Mouse (Mus musculus) left cerebral cortex, postnatal 10 days (tissue): ENCODE measurements around the gene Lpin2. TPM values are rescaled to one million over a fixed set of nuclear protein-coding genes. Genes with fewer than 3 reads are reported as not detected.

Experiments used
- DNase-seq, 2 experiments: peaks; one replicate each; pipeline ENCODE4 v3.0.0; 2021 to 2022; ENCODE audit warnings: low spot score in 2 of 2, mixed read lengths in 1 of 2; ENCODE audit errors: extremely low spot score in 1 of 2
- intact Hi-C: fragments of 180-260 bp; cut with DNase I; formaldehyde crosslinking; loops from one replicate; pipeline ENCODE4 v1.15.1; 2025
- total RNA-seq, 2 experiments: library from RNA; stranded (reverse); gene quantifications; 2 replicates each; pipeline ENCODE4 v1.2.3; 2021

Lpin2 gene
- total RNA-seq, 2 experiments from 2014 or later, result 78.8 to 85.9 TPM

DNA sequence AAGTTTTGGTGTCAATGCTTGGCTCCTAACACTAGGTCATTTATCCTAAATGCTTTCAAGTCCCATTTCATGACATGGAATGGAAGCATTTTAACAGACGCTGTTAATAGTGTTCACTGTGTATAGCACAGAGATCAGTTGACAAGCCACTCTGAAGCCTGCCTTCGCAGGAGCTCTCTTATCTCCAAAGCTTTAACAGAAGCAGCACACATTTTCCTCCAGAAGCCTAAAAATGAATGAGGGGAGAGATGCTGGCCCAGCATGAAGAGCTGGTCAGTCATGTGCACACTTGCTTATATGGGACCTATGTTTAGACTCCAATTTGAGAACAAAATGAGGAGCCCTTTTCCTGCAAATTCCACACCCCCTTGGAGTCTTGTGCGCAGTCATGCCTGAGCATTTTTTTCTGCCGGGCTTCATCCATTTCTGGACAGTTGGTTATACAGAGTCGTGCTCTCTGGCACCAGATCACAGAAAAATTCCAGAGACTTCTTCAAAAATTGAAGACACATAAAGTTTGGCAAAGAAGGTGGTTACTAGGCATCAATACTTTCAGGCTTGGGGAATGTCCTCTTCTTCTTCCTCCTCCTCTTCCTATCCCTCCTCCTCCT, 14.1 kb upstream of the Lpin2 start:
- intact Hi-C loops, result no loop called here
- DNase-seq, result no peak

DNA sequence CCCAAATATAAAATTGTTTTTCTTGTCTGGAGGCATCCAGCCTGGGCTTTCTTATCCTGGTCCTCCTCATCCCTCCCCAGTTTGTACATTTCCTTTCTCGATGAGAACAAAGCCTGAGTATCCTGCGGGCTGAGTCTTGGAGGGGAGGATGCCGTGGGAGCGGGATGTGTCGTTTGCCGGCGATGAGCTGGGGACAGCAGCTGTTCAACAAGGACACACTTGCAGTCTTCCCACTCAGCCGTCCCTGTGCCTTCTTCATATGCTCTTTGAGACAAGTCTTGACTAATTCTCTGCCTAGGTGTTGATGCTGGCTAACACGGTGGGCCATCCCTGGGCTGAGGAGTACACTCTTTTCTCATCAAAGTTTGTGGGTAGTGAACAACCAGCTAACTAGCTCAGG, 13.5 kb upstream of the Lpin2 start:
- intact Hi-C loops, result no loop called here
- DNase-seq, result peak in 1 of 2 experiments; percentile 37

DNA sequence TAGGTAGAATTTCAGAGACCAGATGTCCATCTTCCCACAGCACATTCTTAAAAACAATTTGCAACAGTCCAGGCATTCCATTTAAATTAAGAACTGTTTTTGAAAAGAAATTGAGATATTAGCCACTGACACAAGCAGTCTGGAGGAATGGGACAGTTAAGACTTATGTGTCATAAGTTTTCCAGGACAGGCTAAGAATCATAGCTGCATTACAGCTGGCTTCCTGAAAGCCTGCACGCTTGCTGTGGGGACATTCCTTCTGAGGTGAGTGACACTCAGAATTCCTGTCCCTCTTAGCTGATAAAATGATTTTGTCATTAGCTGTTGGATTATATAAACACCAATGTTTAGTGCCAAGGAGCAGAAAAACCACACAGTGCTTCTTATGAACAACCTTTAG, 12.7 kb upstream of the Lpin2 start:
- intact Hi-C loops, result no loop called here
- no peak for DNase-seq

DNA sequence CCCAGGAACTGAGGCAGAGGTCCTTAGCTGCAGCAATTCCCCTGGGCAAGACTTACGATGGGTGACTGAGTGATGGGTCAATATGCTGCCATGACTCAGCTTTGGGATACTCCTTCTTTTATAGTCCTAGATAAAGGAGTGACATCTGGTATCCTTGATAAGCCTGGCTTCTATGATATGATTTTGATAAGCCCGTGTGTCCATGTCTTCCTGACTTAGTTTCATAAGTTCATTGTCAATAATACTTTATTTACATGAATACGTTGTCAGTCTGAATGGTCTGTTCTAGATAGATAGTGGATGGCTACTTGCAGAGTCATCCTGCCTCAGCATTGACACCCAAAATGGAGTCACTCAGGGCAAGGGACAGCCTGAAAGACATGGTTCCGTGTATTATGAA, 11.2 kb upstream of the Lpin2 start:
- intact Hi-C loops, result no loop called here
- no peak for DNase-seq

DNA sequence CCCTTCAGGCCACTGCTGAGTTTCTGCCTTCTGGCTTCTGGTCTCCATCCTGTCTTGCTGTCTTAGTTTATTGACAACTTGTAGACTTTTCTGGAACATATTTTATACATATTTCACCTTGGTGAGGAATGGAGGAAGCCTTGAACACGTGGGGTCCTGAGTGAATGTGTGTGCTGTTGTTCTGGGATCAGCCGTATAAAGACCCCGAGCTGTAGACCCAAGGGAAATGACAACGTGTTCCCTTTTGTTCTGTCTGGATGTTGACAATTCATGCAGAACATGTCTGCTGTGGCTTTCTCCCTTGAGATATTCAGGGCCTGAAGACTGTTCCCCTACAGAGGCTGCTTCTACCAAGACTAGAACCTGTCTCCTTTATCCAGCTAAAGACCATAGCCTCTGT, 5.0 kb upstream of the Lpin2 start:
- intact Hi-C loops, result no loop called here
- DNase-seq, result no peak

DNA sequence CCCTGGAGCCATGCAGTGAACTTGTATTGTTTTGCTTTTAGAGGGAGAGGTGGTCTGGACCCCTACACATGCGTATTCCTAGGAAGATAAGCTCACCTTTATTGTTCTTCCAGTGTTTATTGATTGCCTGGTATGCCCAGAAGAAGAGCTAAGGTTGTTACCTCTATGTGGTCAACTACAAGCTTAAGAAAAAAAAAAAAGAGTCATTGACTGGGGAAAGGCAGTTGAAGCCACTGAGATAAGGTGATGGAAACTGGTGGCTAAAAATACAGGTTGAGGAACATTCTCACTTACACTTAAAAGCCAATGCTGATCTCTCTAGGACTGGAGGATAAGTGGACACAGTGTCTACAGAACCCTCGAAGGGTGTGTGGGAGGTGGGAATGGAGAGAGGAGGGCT, 4.4 kb upstream of the Lpin2 start:
- intact Hi-C loops, result no loop called here
- no peak for DNase-seq

DNA sequence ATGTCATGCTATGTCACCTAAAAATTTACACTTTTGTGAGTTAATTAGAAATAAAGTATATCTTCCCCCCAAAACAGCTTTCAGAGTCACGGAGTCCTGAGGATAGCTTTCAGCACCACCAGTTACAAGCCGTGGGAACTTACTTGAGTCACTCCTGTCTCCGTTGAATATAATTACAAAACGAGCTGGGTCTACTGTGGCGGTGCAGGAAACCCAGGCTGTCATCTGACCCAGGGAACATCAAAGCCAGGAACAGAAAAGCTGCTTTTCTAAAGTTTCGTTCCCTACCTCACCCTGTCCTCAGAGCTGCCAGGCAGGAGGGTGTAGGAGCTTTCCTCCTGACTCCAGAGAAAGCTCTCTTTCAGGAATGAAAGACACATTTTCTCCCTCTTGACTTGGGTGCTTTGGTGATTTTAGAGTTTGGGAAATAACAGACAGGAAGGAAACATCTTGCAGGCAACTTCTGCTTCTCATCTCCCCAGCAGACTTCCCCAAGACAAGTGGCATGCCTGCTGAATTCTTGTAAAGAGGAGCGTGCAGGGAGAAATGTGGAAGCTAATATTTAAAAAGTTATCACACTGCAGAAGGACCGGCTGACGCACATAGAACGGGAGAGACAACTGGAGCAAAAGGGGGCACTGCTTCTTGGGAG, 3.7 kb upstream of the Lpin2 start:
- intact Hi-C loops, result no loop called here

DNA sequence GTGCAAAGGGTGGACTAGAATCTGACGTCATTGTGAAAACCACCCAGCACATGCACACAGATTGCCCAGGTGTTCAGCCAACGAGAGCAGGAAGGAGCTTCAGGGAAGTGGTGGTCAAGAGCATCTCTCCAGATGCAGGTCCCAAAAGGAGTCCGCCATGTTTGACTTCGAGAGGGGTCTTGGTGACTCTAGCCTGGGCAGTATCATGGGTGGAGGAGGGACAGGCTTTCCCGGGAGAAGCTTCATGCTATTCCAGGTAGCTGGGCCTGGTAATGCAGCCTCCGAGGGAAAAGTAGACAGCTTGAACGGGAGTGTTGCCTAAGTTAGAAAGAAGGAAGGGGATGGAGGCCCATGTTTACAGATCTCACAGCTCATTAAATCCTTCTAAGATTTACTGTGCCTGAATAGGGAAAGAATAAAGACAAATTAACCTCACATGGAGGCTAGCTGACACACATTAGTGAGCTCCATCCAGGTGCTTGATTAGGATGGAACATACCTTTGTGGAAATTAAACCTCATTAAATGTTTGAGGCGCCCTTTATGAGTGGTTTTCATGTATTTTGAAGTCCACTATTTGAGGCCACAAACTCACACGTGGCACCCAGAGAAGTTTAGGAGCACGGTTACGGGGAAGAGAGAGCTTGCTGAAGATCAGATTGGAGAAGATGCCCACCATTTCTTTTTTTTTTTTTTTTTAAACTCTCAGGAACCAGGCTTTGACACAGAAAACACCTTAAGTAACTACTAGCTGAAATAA, 2.6 kb upstream of the Lpin2 start:
- intact Hi-C loops, result loop anchor here (5.0 kb wide), 1 partner anchor 117 kb away; no protein-coding TSS in a partner anchor
- DNase-seq, result no peak

More for the DNA sequence above, 3.7 kb upstream of the Lpin2 start:
- DNase-seq, result no peak

DNA sequence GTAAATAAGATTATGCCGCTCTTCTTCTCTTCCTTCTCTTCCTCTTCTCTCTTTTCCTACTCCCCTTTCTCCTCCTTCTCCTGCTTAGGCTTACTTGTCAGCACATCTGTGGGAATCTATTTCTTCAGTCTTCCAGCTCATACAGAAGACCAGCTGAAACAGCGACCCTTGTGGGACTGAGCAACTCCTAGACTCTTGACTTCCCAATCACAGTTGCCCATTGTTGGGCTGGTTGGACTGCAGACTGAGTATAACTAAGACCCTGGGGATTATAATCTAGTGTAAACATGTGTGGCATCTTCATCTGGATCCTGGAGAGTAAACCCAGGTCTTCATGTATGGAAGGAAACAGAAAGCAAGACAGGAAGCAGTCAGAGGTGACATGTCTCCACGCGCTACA, 1.8 kb upstream of the Lpin2 start:
- DNase-seq, result no peak
- intact Hi-C loops, result loop anchor here (5.0 kb wide), 1 partner anchor 118 kb away; no protein-coding TSS in a partner anchor

DNA sequence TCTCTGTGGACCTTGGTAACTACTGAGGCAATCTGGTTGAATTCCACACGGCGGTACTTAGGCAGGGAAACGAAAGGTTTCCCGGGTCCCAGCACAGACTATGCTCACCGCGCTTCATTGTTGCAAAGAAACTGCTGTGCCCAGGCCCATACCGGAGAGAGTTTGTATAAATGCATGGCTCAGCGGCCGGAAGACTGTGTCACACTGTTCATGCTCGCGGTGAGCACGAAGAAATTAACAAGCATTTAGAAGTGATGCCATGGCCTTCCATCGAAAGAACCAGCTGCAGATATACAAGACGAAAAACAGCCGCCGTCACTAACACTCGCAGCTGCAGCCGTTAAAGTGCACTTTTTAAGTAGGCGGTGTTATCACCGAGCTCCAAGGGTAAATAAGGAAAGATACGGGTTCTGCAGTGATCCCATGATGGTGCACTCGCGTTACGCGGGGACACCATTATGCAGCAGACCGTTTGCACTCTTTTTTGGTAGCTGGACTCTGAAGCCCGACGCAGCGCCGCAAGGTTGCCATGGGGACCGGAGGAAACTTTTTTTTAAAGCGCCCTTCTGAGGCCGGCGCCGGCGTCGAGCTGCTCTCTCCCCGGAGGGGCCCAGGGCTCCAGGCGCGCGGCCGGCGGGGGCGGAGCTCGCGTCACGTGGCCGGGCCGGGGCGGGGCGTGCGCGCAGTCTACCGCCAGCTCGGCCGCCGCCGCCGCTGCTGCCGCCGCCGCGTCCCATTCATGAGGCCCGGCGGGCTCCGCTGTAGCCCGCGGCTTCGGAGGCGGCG, 704 bp downstream of the Lpin2 start:
- intact Hi-C loops, result loop anchor here (5.0 kb wide), 1 partner anchor 121 kb away; no protein-coding TSS in a partner anchor
- DNase-seq, result peak; percentile 84 to 95

DNA sequence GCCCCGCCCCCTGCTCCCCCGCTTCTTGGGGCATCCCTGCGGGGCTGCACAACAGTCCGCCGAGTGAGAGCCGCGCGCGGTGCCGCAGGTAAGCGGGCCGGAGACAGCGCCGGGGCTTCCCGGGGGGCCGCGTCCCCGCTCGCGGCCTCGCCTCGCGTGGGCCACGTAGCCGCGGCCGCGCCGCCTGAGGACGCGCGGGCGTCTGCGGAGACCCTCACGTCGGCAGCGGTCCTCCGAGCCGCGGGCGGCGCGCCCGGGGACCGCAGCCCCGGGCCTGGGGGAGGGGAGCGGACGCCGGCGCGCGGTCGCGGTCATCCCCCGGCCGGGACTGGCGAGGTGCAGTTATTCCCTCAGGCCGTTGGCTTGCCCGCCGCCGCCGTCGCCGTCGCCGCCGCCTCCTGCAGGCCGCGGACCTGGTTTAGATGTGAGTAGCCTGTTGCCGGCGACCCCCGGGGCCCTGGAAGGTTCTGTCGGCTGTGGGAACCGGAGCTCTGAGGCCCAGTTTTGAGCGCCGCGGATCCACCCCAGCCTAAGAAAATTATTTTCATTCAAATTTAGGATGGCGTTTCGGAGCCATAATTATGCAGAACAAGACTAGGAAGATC, 1.4 kb downstream of the Lpin2 start:
- intact Hi-C loops, result loop anchor here (5.0 kb wide), 1 partner anchor 121 kb away; no protein-coding TSS in a partner anchor
- peak in 1 of 2 experiments; percentile 57 for DNase-seq

DNA sequence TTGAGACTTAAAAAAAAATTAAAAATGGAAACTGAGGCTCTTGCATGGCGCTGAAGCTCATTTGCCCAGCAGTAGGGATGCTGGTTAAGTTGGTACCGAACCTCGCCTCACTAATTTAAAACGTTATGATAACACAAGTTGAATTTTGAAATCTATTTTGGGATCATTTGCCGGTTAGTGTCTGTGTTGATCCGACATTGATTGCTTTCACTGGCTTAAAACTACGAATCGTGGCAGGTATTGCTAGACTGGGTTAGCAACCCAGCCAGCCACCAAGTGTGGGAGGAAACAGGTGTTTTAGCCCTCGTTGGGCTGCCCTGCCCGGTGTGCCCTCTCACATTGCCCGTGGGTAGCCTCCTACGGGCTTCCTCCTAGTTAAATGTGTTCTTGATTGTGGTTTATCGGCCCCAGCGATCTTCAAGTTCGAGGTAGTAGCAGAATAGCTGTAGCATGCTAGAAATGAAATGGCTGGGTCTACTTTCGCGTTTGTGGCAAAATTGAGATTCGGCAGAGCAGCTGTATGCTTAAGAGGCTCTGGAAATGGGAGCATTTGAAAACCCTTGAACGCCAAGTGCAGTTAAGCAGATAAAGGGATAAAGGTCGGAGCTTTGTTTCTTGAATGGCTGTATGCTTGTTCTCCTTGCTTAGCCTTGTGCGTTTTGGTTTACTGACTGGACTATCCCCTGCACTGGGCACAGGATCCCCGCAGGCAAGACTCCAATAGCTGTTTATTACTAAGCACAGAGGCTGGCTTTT, 2.2 kb downstream of the Lpin2 start:
- intact Hi-C loops, result loop anchor here (5.0 kb wide), 1 partner anchor 122 kb away; no protein-coding TSS in a partner anchor
- no peak for DNase-seq

DNA sequence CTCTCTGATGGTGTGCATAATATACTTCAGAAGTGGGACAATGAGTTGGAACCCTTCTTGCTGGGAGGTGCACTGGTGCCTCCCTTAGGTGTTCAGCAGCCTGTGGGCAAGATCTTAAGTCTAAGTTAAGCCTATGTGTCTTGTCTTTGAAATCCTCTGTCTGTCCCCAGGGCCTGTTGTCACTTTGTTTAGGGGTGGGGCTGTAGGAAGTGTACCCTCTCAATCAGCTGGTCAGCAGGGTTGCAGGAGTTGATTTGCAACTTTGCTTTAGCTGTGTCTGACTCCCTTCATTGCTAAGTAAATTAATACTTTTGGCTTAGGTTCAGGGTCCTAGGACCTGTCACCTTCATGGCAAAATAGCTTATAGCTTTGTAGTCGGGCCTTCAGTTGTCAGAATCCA, 3.0 kb downstream of the Lpin2 start:
- intact Hi-C loops, result no loop called here
- DNase-seq, result no peak

DNA sequence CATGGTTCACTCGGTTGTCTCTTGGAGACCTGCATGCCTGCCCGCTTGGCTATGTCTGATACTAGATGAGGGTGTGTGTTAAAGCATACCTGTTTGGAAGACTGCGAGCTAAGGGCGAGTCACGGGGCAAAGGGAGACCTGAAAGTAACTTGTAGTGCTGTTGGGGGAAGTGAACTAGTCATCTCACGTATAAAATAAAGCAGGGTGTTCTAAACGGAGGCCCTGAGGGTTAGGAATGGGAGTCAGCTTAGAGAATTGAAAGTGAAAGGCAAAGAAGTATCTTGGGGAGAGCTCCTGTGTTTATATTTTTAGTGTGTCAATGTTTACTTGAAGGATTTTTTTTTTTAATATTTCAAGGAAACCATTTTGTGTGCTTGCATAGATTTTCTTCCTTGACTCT, 8.2 kb downstream of the Lpin2 start:
- intact Hi-C loops, result no loop called here
- DNase-seq, result no peak

DNA sequence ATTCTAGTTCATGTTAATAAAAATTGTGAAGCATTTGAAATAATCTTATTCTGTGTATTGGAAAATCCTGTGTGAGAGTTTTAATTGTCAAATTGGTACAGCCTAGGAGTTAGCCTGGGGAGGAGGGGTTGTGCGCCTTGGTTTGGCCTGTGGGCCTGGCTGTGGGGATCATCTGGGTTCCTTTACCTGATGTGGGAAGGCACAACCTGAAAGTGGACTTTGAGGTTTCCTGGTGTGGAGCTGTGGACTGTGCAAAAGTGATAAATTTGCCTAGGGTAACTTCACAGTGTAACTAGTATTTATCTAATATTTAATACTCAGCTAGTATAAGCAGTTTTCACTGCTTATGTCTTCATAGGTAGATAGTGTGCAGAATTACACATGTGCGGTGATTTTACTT, 8.7 kb downstream of the Lpin2 start:
- intact Hi-C loops, result no loop called here

DNA sequence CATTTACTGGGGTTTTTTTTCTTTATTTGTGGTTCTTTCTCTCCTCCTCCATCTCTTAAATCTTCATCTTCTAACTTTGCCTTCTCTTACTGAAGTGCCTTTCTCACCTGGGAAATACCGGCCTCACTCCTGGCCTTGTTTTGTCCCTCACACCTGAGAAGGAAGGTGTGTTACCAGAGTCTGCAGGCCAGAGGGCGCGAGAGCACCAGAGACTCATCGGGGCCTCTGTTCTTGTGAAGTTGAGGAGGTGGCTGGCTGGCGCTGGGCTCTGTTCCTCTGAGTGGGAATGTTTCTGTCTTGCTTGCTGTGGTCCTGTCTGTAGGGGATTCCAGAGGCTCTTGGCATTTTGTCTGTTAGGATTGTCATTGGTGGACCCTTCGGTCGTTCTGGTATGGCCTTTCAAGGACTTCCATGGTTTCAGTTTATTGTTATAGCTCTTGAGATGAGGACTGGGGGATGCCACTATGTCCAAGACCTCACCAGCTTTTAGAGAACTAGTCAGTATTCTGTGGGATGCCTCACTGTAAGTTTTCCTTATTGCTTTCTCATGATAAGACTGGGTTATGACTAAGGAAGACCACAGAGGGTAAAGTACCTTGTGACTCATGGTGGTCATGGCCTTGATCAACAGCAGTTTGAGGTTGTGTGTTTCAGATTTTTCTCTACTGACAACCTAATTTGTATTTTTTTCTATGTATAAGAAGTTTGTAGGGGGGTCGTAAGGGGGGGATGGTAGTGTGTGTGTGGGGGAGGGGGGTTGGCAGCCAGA, 9.5 kb downstream of the Lpin2 start:
- no peak for DNase-seq
- intact Hi-C loops, result no loop called here

More for the DNA sequence above, 8.7 kb downstream of the Lpin2 start:
- no peak for DNase-seq

DNA sequence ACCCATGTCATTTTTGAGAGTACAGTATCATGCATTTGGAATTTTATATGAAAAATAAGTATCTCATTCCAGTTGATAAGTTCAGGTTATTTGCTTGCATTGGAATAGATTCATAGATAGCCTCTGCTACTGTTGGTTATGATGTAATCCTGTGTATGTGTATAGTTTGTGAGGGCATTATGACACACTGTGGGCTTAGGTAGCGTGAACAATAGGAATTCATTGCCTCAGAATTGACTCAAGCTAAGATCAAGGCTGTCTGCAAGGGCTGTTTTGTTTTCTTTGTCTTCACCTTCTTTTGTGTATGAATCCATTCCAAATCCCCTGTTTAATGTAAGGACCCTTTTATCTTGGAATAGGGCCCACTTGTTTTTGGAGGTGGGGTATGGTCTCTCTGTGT, 10.7 kb downstream of the Lpin2 start:
- DNase-seq, result no peak
- intact Hi-C loops, result no loop called here
